Mouse (Mus musculus) embryonic fibroblast, embryonic 13.5 days (primary cell): ENCODE measurements around the gene Rab26.

Source experiments
- CTCF ChIP-seq: IDR thresholded peaks from 2 replicates; pipeline ENCODE4 v1.5.1; 2011; ENCODE audit warnings: mild to moderate bottlenecking, control low read depth, low read length, moderate library complexity, borderline replicate concordance; ENCODE audit not compliant: insufficient read depth
- POLR2A ChIP-seq: IDR thresholded peaks from 2 replicates; pipeline ENCODE4 v1.6.1; 2011; ENCODE audit warnings: low read depth, mild to moderate bottlenecking, control low read depth, low read length, moderate library complexity

DNA sequence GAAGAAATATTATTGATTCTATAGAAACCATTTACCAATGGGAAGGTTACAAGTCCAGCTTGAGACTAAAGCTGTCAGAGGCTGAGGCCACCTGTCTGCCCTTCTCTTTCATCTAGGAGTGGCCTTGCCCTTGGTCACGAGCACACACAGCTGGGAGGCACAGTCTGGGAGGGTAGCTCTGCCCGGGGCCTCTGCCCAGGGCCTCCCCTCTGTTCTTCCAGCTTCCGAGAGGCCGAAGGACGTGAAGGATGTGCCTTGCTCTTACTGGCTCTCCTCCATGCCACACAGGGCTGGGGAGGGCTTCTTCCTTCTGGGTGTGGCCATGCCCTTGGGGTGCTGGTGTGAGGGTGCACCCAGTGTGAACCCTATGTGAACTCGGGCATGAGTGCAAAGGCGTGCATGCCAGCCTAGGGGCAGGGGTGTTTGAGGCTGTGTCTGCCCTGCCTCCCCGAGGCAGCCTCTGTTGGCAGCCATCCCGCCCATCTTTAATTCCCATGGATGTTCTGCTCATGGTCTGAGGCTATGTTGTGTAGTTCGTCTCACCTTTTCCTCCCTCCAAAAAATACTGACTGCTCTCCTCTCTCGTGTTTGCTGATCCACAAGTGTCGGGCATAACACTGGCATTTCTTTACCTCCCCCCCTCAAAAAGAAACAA is 26.1 kb downstream of the Rab26 start:
- TF ChIP-seq CTCF (no peak), POLR2A (no peak)
